Mouse (Mus musculus): Measurements from ENCODE around the gene Iqch. TPM values are rescaled to one million over a fixed set of nuclear protein-coding genes. Genes with fewer than 3 reads are reported as not detected.
A peak's percentile ranks its signal among the peaks of the same experiment; 100 is the strongest.

Gene Iqch
- polyA plus RNA-seq, 1 experiment from 2014 or later, result not detected

DNA sequence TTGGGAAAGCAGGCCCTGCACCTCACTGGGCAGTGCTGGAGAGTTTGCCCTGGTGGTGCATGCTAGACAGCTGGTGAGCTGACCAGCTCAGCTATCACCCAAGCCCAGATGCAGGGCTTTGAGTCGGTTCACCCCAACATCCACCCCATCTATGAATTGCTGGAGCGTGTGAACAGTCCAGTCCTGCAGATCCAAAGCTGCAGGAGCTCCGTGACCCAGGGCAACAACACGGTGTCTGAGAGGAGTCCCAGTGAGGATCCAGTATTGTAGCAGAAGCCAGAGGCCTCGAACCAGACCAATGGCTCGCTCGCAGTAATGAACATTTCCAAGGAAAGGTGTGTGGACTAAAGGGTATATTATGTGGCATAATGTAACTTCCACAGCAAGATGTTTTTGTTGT, 61.0 kb downstream of the Iqch start:
- WGBS (ENCODE audit: insufficient replicate concordance), result 64% methylated on average over 7 of the region's 7 CpGs
- Histone ChIP-seq H3K27me3 (ENCODE audit: control insufficient read depth, insufficient read depth, low read depth, low read length) (no peaks in the 10 kb centered on the region), H3K27ac (ENCODE audit: low read length) (no peak overlapping the region), H3K4me3 (ENCODE audit: low read depth, low read length) (no peak overlapping the region), H3K4me2 (ENCODE audit: low read depth, low read length) (no peak overlapping the region), H3K4me1 (ENCODE audit: control insufficient read depth, low read depth, low read length) (no peaks in the 10 kb centered on the region), H3K9me3 (replicated peaks; ENCODE audit: control insufficient read depth, low read length) (no peaks in the 10 kb centered on the region), H3K36me3 (ENCODE audit: control insufficient read depth, insufficient read depth) (no peaks in the 10 kb centered on the region), H3K9ac (ENCODE audit: low read depth, low read length) (no peak overlapping the region)
- no peak for ATAC-seq (ENCODE audit: low read depth)

DNA sequence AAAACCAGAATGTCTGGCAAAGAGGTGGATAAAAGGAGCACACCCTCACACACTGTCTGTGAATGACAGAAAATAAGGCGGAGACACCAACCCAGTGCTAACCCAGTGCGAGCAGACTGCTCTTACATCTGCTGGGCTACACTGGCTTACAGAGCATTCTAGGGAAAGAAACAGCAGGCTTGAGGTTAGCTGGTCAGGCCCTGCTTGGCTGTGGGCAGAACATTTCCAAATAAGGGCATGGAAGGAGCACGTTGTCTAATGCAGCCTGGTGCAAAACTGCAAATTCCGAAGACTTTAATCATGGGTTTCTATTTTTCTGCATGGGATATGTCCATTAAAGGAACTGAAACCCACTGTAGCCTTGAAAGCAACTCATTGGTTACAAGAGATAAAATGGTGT, 64.8 kb downstream of the Iqch start:
- Histone ChIP-seq H3K9ac (ENCODE audit: low read depth, low read length) (no peak overlapping the region), H3K4me1 (ENCODE audit: control insufficient read depth, low read depth, low read length) (peaks cover 5% of the 10 kb centered on the region), H3K27ac (ENCODE audit: low read length) (no peak overlapping the region), H3K9me3 (replicated peaks; ENCODE audit: control insufficient read depth, low read length) (no peaks in the 10 kb centered on the region), H3K36me3 (ENCODE audit: control insufficient read depth, insufficient read depth) (no peaks in the 10 kb centered on the region), H3K4me3 (ENCODE audit: low read depth, low read length) (no peak overlapping the region), H3K4me2 (ENCODE audit: low read depth, low read length) (no peak overlapping the region), H3K27me3 (ENCODE audit: control insufficient read depth, insufficient read depth, low read depth, low read length) (no peaks in the 10 kb centered on the region)
- 63% methylated on average over 4 of the region's 4 CpGs for WGBS (ENCODE audit: insufficient replicate concordance)
- ATAC-seq (ENCODE audit: low read depth), result no peak

DNA sequence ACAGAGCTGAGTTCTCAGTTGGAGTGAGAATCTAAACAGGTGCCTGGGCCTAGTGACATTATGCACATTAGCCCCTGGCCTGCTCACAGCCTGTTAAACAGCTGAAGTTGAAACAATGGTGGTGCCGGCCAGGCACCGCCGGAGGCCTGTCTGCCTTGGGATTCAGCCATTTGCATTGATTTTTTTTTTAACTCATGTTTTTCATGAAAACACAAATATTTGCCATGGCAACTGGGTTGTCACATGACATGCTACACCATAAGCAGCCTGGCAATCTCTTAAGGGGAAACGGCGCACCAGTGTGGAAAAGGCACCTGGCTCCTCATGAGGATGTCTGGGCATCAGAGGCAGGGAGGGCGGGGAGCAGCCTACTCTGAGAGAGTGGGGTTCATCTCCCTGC, 67.3 kb downstream of the Iqch start:
- H3K27me3 ChIP-seq (ENCODE audit: control insufficient read depth, insufficient read depth, low read depth, low read length), result no peaks in the 10 kb centered on the region
- H3K4me3 ChIP-seq (ENCODE audit: low read depth, low read length), result no peak overlapping the region
- 68% methylated on average over 6 of the region's 6 CpGs for WGBS (ENCODE audit: insufficient replicate concordance)
- no peak for ATAC-seq (ENCODE audit: low read depth)
- H3K9me3 ChIP-seq (replicated peaks; ENCODE audit: control insufficient read depth, low read length), result no peaks in the 10 kb centered on the region
- H3K4me1 ChIP-seq (ENCODE audit: control insufficient read depth, low read depth, low read length), result peaks cover 5% of the 10 kb centered on the region
- no peak overlapping the region for H3K4me2 ChIP-seq (ENCODE audit: low read depth, low read length)
- no peaks in the 10 kb centered on the region for H3K36me3 ChIP-seq (ENCODE audit: control insufficient read depth, insufficient read depth)
- H3K9ac ChIP-seq (ENCODE audit: low read depth, low read length), result no peak overlapping the region
- H3K27ac ChIP-seq (ENCODE audit: low read length), result no peak overlapping the region

DNA sequence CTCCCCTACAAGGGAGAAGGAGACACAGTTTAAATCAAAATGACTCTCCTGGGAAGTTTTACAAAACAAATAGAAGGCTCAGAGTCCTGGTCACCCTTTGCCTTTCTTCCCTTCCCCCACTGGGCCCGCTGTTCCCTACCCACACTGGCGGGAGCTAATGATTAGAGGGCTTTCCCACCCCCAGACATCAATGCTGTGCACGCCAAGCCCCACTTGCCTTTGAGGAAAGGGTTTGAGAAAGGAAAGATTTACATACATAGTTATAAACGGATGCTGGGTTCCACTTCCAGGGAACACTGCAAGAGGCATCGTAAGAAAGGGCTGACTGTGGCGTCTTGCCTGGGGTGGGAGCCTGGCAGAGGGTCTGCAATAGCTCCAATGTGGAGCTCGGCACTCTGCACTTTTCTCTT, 67.9 kb downstream of the Iqch start:
- H3K27ac ChIP-seq (ENCODE audit: low read length), result no peak overlapping the region
- no peaks in the 10 kb centered on the region for H3K27me3 ChIP-seq (ENCODE audit: control insufficient read depth, insufficient read depth, low read depth, low read length)
- no peaks in the 10 kb centered on the region for H3K9me3 ChIP-seq (replicated peaks; ENCODE audit: control insufficient read depth, low read length)
- 50% methylated on average over 7 of the region's 7 CpGs for WGBS (ENCODE audit: insufficient replicate concordance)
- H3K36me3 ChIP-seq (ENCODE audit: control insufficient read depth, insufficient read depth), result no peaks in the 10 kb centered on the region
- H3K4me1 ChIP-seq (ENCODE audit: control insufficient read depth, low read depth, low read length), result peaks cover 5% of the 10 kb centered on the region
- 0 out of 2 replicates have a peak, but pooled peaks have one; percentile 27 for ATAC-seq (ENCODE audit: low read depth)
- no peak overlapping the region for H3K4me3 ChIP-seq (ENCODE audit: low read depth, low read length)
- H3K4me2 ChIP-seq (ENCODE audit: low read depth, low read length), result no peak overlapping the region
- no peak overlapping the region for H3K9ac ChIP-seq (ENCODE audit: low read depth, low read length)

DNA sequence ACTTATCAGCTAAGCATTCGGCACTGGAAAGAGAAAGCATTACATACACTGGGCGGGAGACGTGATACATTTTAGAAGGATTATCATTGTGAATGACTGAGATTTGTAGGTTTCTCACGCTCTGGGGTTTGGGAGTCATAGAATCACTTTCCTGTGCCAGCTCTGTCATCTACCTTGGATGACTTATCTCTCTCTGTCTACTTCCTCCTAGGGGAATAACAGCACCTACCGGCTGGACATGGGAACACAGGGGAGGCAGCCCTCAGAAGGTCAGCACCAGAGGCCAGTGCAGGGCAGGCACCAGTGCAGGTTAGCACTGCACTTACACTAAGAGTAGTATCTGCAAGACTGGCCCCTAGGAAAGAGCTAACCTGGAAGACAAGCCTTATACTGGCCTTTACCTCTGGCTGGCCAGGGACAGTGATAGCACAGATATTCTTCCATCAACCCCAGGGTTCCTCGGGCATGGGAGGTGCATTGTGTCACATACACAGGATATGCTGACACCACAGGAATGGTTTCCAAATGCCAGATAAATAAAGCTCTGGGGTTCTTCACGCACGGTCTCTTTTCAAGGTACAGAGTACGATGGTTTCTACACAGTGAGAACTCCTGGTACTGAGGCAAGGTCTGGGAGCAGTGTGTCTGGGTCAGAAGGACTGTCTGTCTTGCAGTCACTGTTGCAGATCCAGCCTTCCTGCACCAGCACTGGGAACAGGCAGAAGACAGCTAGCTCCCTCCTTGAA, 69.2 kb downstream of the Iqch start:
- WGBS (ENCODE audit: insufficient replicate concordance), result 36% methylated on average over 9 of the region's 9 CpGs
- ATAC-seq (ENCODE audit: low read depth), result peak; percentile 32; the same call in 1 of the 2 replicates
- Histone ChIP-seq H3K27me3 (ENCODE audit: control insufficient read depth, insufficient read depth, low read depth, low read length) (no peaks in the 10 kb centered on the region), H3K4me2 (ENCODE audit: low read depth, low read length) (no peak overlapping the region), H3K9ac (ENCODE audit: low read depth, low read length) (no peak overlapping the region), H3K4me3 (ENCODE audit: low read depth, low read length) (no peak overlapping the region), H3K27ac (ENCODE audit: low read length) (no peak overlapping the region), H3K36me3 (ENCODE audit: control insufficient read depth, insufficient read depth) (no peaks in the 10 kb centered on the region), H3K4me1 (ENCODE audit: control insufficient read depth, low read depth, low read length) (peaks cover 5% of the 10 kb centered on the region), H3K9me3 (replicated peaks; ENCODE audit: control insufficient read depth, low read length) (no peaks in the 10 kb centered on the region)

DNA sequence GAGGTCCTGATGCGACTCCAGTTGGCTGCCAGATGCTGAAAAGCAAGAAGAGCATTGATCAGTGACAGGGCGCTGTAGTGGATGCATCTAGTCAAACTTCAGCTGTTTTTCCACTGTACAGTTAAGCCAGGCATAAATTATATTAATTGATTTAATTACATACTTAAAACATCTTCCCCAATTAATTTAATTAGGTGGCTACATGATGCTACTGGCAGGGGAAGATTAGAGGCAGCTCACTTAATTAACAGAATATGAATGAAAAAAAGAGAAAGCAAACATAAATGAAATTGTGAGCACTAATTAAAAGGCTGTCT, 78.4 kb downstream of the Iqch start:
- Histone ChIP-seq H3K4me3 (ENCODE audit: low read depth, low read length) (no peak overlapping the region), H3K27ac (ENCODE audit: low read length) (no peak overlapping the region), H3K27me3 (ENCODE audit: control insufficient read depth, insufficient read depth, low read depth, low read length) (no peaks in the 10 kb centered on the region), H3K4me1 (ENCODE audit: control insufficient read depth, low read depth, low read length) (no peaks in the 10 kb centered on the region), H3K4me2 (ENCODE audit: low read depth, low read length) (no peak overlapping the region), H3K9me3 (replicated peaks; ENCODE audit: control insufficient read depth, low read length) (no peaks in the 10 kb centered on the region), H3K36me3 (ENCODE audit: control insufficient read depth, insufficient read depth) (no peaks in the 10 kb centered on the region), H3K9ac (ENCODE audit: low read depth, low read length) (no peak overlapping the region)
- 76% methylated on average over 2 of the region's 2 CpGs for WGBS (ENCODE audit: insufficient replicate concordance)
- no peak for ATAC-seq (ENCODE audit: low read depth)

DNA sequence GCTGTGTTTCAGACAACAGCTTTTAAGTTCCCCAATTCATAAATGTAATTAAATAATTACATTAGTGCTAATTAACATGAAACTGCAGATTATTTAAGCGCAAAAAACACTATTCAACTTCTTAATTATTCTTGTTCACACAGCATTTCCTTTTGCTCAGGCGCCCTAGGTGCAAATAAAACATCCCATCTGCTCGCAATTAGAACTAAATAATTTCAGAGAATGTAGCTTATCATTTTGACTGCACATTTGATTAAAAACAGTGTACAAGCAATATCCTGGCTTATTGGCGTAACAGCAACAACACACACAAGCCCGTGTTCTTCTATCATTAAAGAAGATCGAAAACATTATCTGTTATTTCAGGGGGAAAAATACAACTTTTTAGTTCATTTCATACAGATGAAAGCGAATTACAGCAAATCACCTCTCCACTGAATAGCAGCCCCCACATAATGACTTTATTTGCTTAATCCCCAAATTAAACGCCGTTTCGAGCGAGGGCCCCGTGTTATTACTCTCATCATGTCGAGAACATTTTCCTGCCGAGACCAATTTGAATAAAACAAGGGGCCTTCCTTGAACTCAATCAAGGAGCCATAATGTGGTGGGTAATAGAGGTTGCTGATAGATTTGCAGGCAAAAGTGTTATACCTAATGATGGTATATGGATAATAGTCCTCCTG, 78.9 kb downstream of the Iqch start:
- Histone ChIP-seq H3K27me3 (ENCODE audit: control insufficient read depth, insufficient read depth, low read depth, low read length) (no peaks in the 10 kb centered on the region), H3K4me3 (ENCODE audit: low read depth, low read length) (no peak overlapping the region), H3K4me2 (ENCODE audit: low read depth, low read length) (no peak overlapping the region), H3K9me3 (replicated peaks; ENCODE audit: control insufficient read depth, low read length) (no peaks in the 10 kb centered on the region), H3K9ac (ENCODE audit: low read depth, low read length) (no peak overlapping the region), H3K27ac (ENCODE audit: low read length) (no peak overlapping the region), H3K36me3 (ENCODE audit: control insufficient read depth, insufficient read depth) (no peaks in the 10 kb centered on the region), H3K4me1 (ENCODE audit: control insufficient read depth, low read depth, low read length) (no peaks in the 10 kb centered on the region)
- 79% methylated on average over 14 of the region's 14 CpGs for WGBS (ENCODE audit: insufficient replicate concordance)
- no peak for ATAC-seq (ENCODE audit: low read depth)

DNA sequence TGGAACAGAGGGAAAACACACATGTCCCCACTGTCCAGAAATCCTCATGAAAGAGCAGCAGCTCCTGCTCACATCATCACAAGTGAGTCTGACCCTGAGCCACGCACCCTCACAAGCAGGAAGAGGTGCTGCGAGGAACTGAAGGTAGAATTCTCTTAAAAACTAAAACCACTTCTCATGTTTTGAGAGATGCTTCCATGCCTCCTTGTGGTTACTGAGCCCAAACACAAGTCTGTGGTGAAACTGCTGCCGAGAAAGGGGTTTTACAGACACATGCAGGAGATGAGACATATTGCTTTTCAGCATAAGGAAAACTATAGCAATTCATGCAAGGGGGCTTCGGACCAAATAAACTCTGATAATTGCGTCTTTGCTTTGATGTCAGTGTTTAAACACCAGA, 89.4 kb downstream of the Iqch start:
- no peak overlapping the region for H3K4me3 ChIP-seq (ENCODE audit: low read depth, low read length)
- ATAC-seq (ENCODE audit: low read depth), result no peak
- H3K4me1 ChIP-seq (ENCODE audit: control insufficient read depth, low read depth, low read length), result no peaks in the 10 kb centered on the region
- H3K27me3 ChIP-seq (ENCODE audit: control insufficient read depth, insufficient read depth, low read depth, low read length), result no peaks in the 10 kb centered on the region
- no peak overlapping the region for H3K4me2 ChIP-seq (ENCODE audit: low read depth, low read length)
- WGBS (ENCODE audit: insufficient replicate concordance), result 40% methylated on average over 5 of the region's 5 CpGs
- H3K9me3 ChIP-seq (replicated peaks; ENCODE audit: control insufficient read depth, low read length), result no peaks in the 10 kb centered on the region
- H3K9ac ChIP-seq (ENCODE audit: low read depth, low read length), result no peak overlapping the region
- no peaks in the 10 kb centered on the region for H3K36me3 ChIP-seq (ENCODE audit: control insufficient read depth, insufficient read depth)
- no peak overlapping the region for H3K27ac ChIP-seq (ENCODE audit: low read length)

DNA sequence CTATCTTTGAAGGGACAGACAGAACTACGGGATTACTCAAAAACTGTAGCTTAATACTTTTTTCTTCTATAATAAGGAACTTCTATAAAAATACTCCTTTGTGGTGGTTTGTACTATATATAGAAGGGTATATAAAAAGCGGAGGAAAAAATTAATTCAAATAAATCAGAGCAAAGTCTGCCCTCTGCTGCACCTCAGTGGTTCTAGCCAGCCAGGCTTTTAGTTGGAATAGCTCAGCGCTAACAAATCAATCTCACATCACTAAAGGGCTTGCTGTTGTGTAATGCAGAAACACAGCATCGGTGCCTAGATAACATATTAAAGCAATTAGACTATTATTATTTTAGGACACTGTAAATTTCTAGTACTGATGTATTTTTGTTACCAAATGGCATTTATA, 91.3 kb downstream of the Iqch start:
- 49% methylated on average over 4 of the region's 4 CpGs for WGBS (ENCODE audit: insufficient replicate concordance)
- H3K36me3 ChIP-seq (ENCODE audit: control insufficient read depth, insufficient read depth), result no peaks in the 10 kb centered on the region
- no peaks in the 10 kb centered on the region for H3K27me3 ChIP-seq (ENCODE audit: control insufficient read depth, insufficient read depth, low read depth, low read length)
- H3K27ac ChIP-seq (ENCODE audit: low read length), result no peak overlapping the region
- H3K4me2 ChIP-seq (ENCODE audit: low read depth, low read length), result no peak overlapping the region
- H3K9me3 ChIP-seq (replicated peaks; ENCODE audit: control insufficient read depth, low read length), result no peaks in the 10 kb centered on the region
- ATAC-seq (ENCODE audit: low read depth), result no peak
- no peak overlapping the region for H3K9ac ChIP-seq (ENCODE audit: low read depth, low read length)
- H3K4me1 ChIP-seq (ENCODE audit: control insufficient read depth, low read depth, low read length), result no peaks in the 10 kb centered on the region
- H3K4me3 ChIP-seq (ENCODE audit: low read depth, low read length), result no peak overlapping the region
